Mouse (Mus musculus): Measurements from ENCODE around the gene Mdfi.

Mdfi gene

DNA sequence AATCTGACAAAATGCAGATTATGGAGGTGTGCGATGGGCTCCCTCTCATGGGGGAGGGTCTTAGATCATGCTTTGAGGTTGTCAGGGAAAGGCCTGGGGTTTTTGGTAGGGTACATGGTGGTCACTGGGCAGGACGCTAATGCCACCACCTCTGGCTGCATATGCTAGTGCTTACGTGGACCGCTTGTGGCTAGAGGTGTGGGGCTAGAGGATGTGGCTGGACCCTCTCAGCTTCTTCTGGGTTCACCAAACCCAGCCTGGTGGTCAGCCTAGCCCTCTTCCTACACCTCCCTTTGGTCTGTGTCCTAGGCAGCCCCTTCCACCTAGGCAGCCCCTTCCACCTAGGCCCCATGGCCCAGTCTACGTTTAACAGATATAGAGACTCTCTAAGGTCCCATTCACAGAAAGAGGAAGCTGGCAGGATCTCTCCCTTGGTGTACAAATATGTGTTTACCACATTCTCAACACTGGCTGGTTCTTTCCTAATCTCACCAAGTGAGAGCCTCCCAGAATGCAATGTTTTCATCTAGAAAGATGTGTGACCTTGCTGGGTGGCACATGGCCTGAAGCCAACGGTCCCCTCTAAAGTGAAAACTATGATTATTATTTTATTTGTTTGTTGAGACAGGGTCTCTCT is 68.0 kb downstream of the Mdfi start:
- DNase-seq (ENCODE audit: low spot score): no peak

DNA sequence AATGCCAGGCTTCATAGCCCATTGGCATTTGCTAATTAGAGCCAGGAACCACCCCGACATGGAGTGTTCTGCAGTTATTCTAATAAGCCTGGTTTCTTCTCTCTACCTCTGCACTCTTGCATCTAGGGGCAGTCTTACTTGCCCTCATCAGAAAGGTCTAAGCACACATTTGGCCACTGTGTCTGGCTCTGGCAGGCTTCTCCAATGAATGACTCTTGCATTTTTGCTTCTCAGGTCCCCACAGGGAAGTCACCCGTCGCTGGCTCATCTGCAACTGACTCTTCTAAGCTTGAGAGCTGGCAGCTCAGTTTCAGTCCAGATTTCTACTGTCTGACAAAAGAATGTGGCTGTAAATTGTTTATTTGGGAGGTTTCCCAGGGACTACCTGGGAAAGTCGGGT is 68.5 kb downstream of the Mdfi start:
- DNase-seq (ENCODE audit: low spot score): no peak
